Mouse (Mus musculus): ENCODE data around the gene Dennd6b. TPM values are rescaled to one million over a fixed set of nuclear protein-coding genes. Genes with fewer than 3 reads are reported as not detected.

Dennd6b gene
- polyA plus RNA-seq, 1 experiment: 9.1 TPM

GRCm38 (mm10) chr15:89161397-89161796 lies 34.9 kb downstream of the Dennd6b start:
- Histone ChIP-seq H3K9me3 (replicated peaks; ENCODE audit: control insufficient read depth, insufficient read depth, low read length, poor library complexity, severe bottlenecking) (no peaks in the 10 kb centered on the region), H3K9ac (ENCODE audit: low read depth, poor library complexity, severe bottlenecking) (no peak overlapping the region), H3K27me3 (ENCODE audit: control insufficient read depth, insufficient read depth, low read length, poor library complexity, severe bottlenecking) (no peaks in the 10 kb centered on the region), H3K27ac (ENCODE audit: insufficient read depth, low read length) (no peak overlapping the region), H3K36me3 (ENCODE audit: control insufficient read depth, insufficient read depth, low read length, poor library complexity, severe bottlenecking) (peaks cover 69% of the 10 kb centered on the region), H3K4me3 (ENCODE audit: low read depth, low read length) (no peak overlapping the region), H3K4me1 (ENCODE audit: control insufficient read depth, insufficient read depth, low read length) (peaks cover 3% of the 10 kb centered on the region)
- TF ChIP-seq POLR2A (IDR thresholded peaks at IDR 0.05; ENCODE audit: insufficient read depth, low read length): no peak
- TF ChIP-seq EP300 (IDR thresholded peaks at IDR 0.05; ENCODE audit: insufficient read depth, low read depth, low read length): no peak
- TF ChIP-seq CTCF (IDR thresholded peaks at IDR 0.05; ENCODE audit: low read depth, low read length): no peak

GRCm38 (mm10) chr15:89158516-89158915 lies 37.8 kb downstream of the Dennd6b start:
- peaks cover 3% of the 10 kb centered on the region for H3K4me1 ChIP-seq (ENCODE audit: control insufficient read depth, insufficient read depth, low read length)
- no peaks in the 10 kb centered on the region for H3K9me3 ChIP-seq (replicated peaks; ENCODE audit: control insufficient read depth, insufficient read depth, low read length, poor library complexity, severe bottlenecking)
- no peak overlapping the region for H3K27ac ChIP-seq (ENCODE audit: insufficient read depth, low read length)
- no peak for TF ChIP-seq POLR2A (IDR thresholded peaks at IDR 0.05; ENCODE audit: insufficient read depth, low read length)
- no peaks in the 10 kb centered on the region for H3K27me3 ChIP-seq (ENCODE audit: control insufficient read depth, insufficient read depth, low read length, poor library complexity, severe bottlenecking)
- peaks cover 61% of the 10 kb centered on the region for H3K36me3 ChIP-seq (ENCODE audit: control insufficient read depth, insufficient read depth, low read length, poor library complexity, severe bottlenecking)
- no peak overlapping the region for H3K9ac ChIP-seq (ENCODE audit: low read depth, poor library complexity, severe bottlenecking)
- H3K4me3 ChIP-seq (ENCODE audit: low read depth, low read length): no peak overlapping the region

DNA sequence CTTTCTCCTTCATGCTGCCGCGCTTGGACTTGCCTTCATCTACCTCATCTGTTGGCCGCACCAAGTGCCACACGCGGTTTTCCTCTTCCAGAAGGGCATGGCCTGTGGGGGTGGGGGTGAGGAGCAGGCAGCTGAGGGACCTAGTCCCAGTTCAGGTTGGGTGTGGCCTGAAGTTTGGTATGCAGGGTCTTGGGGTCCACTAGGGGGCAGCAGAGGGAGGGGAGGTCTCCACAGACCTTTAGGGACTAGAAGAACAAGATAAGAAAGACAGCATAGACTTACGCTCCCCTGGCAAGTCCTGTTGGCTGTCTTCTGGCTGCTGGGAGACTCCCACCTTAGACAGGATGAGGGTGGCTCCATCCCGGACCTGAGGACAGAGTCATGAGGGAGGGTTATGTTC lies 38.3 kb downstream of the Dennd6b start:
- Histone ChIP-seq H3K36me3 (ENCODE audit: control insufficient read depth, insufficient read depth, low read length, poor library complexity, severe bottlenecking) (peaks cover 60% of the 10 kb centered on the region), H3K27me3 (ENCODE audit: control insufficient read depth, insufficient read depth, low read length, poor library complexity, severe bottlenecking) (no peaks in the 10 kb centered on the region), H3K4me1 (ENCODE audit: control insufficient read depth, insufficient read depth, low read length) (peaks cover 3% of the 10 kb centered on the region), H3K4me3 (ENCODE audit: low read depth, low read length) (no peak overlapping the region), H3K9ac (ENCODE audit: low read depth, poor library complexity, severe bottlenecking) (no peak overlapping the region), H3K27ac (ENCODE audit: insufficient read depth, low read length) (no peak overlapping the region), H3K9me3 (replicated peaks; ENCODE audit: control insufficient read depth, insufficient read depth, low read length, poor library complexity, severe bottlenecking) (no peaks in the 10 kb centered on the region)
- TF ChIP-seq CTCF (IDR thresholded peaks at IDR 0.05; ENCODE audit: low read depth, low read length): peak; percentile 93
- no peak for TF ChIP-seq POLR2A (IDR thresholded peaks at IDR 0.05; ENCODE audit: insufficient read depth, low read length)
- peak; percentile 12; the same call in 1 of the 2 replicates for TF ChIP-seq EP300 (IDR thresholded peaks at IDR 0.05; ENCODE audit: insufficient read depth, low read depth, low read length)

- TF ChIP-seq EP300 (IDR thresholded peaks at IDR 0.05; ENCODE audit: insufficient read depth, low read depth, low read length) (no peak), POLR2A (IDR thresholded peaks at IDR 0.05; ENCODE audit: insufficient read depth, low read length) (no peak), CTCF (IDR thresholded peaks at IDR 0.05; ENCODE audit: low read depth, low read length) (no peak)
- Histone ChIP-seq H3K36me3 (ENCODE audit: control insufficient read depth, insufficient read depth, low read length, poor library complexity, severe bottlenecking) (peaks cover 24% of the 10 kb centered on the region), H3K4me1 (ENCODE audit: control insufficient read depth, insufficient read depth, low read length) (peaks cover 2% of the 10 kb centered on the region), H3K4me3 (ENCODE audit: low read depth, low read length) (no peak overlapping the region), H3K9me3 (replicated peaks; ENCODE audit: control insufficient read depth, insufficient read depth, low read length, poor library complexity, severe bottlenecking) (no peaks in the 10 kb centered on the region), H3K27me3 (ENCODE audit: control insufficient read depth, insufficient read depth, low read length, poor library complexity, severe bottlenecking) (no peaks in the 10 kb centered on the region), H3K27ac (ENCODE audit: insufficient read depth, low read length) (no peak overlapping the region), H3K9ac (ENCODE audit: low read depth, poor library complexity, severe bottlenecking) (no peak overlapping the region)
These were observed 44.0 kb downstream of the Dennd6b start for GRCm38 (mm10) chr15:89152312-89152711.

DNA sequence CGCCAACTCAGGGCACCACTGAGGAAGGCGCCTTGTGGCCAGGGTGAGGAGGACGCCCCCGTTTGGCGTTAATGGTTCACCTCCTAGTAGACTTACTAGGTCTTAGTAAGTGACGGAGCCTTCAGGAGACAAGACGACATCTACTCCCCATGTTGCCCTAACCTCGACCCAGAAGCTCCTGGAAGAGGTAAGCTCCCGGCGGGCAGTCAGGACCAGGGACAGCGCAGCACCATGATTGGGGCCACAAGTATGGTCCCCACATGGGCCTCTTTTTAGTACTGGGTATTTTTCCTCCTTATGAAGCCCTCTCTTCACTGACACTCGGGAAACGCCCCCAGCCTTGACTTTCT lies 46.3 kb downstream of the Dennd6b start:
- peak overlapping the region; percentile 76 for H3K9ac ChIP-seq (ENCODE audit: low read depth, poor library complexity, severe bottlenecking)
- TF ChIP-seq CTCF (IDR thresholded peaks at IDR 0.05; ENCODE audit: low read depth, low read length) (no peak), EP300 (IDR thresholded peaks at IDR 0.05; ENCODE audit: insufficient read depth, low read depth, low read length) (no peak), POLR2A (IDR thresholded peaks at IDR 0.05; ENCODE audit: insufficient read depth, low read length) (no peak)
- H3K36me3 ChIP-seq (ENCODE audit: control insufficient read depth, insufficient read depth, low read length, poor library complexity, severe bottlenecking): 0 out of 2 replicates have a peak, but pooled peaks cover 2% of the 10 kb centered on the region
- H3K4me1 ChIP-seq (ENCODE audit: control insufficient read depth, insufficient read depth, low read length): peaks cover 2% of the 10 kb centered on the region
- H3K27me3 ChIP-seq (ENCODE audit: control insufficient read depth, insufficient read depth, low read length, poor library complexity, severe bottlenecking): no peaks in the 10 kb centered on the region
- H3K4me3 ChIP-seq (ENCODE audit: low read depth, low read length): peak overlapping the region; percentile 53
- H3K27ac ChIP-seq (ENCODE audit: insufficient read depth, low read length): no peak overlapping the region
- H3K9me3 ChIP-seq (replicated peaks; ENCODE audit: control insufficient read depth, insufficient read depth, low read length, poor library complexity, severe bottlenecking): no peaks in the 10 kb centered on the region

DNA sequence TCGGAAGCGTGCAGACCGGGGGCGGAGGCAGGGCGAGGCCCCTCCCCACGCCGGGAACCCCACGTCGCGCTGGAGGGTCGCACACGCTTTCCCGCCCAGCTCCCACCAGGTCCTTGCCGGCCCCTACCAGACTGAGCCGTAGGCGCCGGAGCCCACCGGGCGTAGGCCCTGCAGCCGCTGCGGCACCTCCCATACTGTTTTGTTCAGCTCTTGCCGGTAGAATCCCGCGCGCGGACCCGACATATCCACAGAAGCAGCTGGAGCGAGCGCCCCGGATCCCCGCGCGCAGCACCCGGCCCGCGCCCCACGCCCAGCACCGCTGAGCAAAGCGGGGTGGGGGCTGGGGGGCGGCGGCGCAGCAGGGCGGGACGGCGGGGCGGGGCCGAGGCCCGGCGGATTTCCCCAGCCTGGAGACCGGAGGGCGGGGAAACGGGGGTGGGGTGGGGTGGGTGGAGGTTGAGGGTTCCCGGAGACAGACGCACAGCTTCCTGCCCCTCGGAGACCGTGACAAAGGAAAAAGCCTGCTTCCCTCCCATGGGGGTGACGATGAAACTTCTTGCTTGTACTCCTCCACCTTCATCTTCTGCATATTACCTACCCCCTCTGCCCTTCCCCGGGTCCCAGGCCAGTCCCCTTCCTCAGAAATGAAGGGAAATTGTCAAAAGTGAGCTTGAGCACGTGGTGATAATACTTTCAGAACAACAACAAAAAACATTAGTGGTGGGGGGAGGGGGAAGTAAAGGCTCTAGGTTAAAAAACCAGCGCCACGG lies 46.8 kb downstream of the Dennd6b start, which contains the start of gene Mapk11:
Mapk11 (minus strand) TSS at position 358 of the 770 bp plus-strand sequence.
- Histone ChIP-seq H3K9ac (ENCODE audit: low read depth, poor library complexity, severe bottlenecking) (peak within 1 kb of the TSS; percentile 76), H3K4me3 (ENCODE audit: low read depth, low read length) (peak within 1 kb of the TSS; percentile 70), H3K27me3 (ENCODE audit: control insufficient read depth, insufficient read depth, low read length, poor library complexity, severe bottlenecking) (no peaks in the 10 kb centered on the region), H3K36me3 (ENCODE audit: control insufficient read depth, insufficient read depth, low read length, poor library complexity, severe bottlenecking) (no peaks in the 10 kb centered on the region), H3K27ac (ENCODE audit: insufficient read depth, low read length) (no peak within 1 kb of the TSS), H3K4me1 (ENCODE audit: control insufficient read depth, insufficient read depth, low read length) (peaks cover 2% of the 10 kb centered on the region), H3K9me3 (replicated peaks; ENCODE audit: control insufficient read depth, insufficient read depth, low read length, poor library complexity, severe bottlenecking) (no peaks in the 10 kb centered on the region)
- TF ChIP-seq EP300 (IDR thresholded peaks at IDR 0.05; ENCODE audit: insufficient read depth, low read depth, low read length) (no peak), CTCF (IDR thresholded peaks at IDR 0.05; ENCODE audit: low read depth, low read length) (no peak), POLR2A (IDR thresholded peaks at IDR 0.05; ENCODE audit: insufficient read depth, low read length) (no peak)
